ENCODE assay signal across 8 mouse cellular contexts in genomic region chr5:142822286-142823095, GRCm38 (mm10). TPM values are rescaled to one million over a fixed set of nuclear protein-coding genes. Genes with fewer than 3 reads are reported as not detected.
DNase-seq lines count a peak whose midpoint lies in the region; ATAC-seq lines count a peak whose summit lies in the region.

No protein-coding gene starts in this region.

- peak; percentile 29 to 33 for DNase-seq in B cell, adult 2 months
- peak; percentile 72 for DNase-seq in adrenal gland, adult 8-10 months
- peak; percentile 60 to 78 for DNase-seq in kidney, postnatal 25 days
- peak; percentile 41 for DNase-seq in lung, postnatal 36 days
- peak; percentile 24 for DNase-seq in splenic B cell, adult 2 months (ENCODE audit: low read depth, low spot score)
- no peak for DNase-seq in spleen, postnatal 14 days (ENCODE audit: low spot score in 2 of 2)

- H3K36me3 ChIP-seq in embryonic facial prominence, embryonic 13.5 days: no peaks in the 10 kb centered on the region
- no peaks in the 10 kb centered on the region for H3K36me3 ChIP-seq in heart, embryonic 16.5 days (ENCODE audit: control insufficient read depth, insufficient read depth)
- H3K36me3 ChIP-seq in splenic B cell, adult 2 months (ENCODE audit: control insufficient read depth, insufficient read depth, low read length, poor library complexity, severe bottlenecking): no peaks in the 10 kb centered on the region

- H3K4me3 ChIP-seq in embryonic facial prominence, embryonic 13.5 days: peak overlapping the region; percentile 98
- H3K4me3 ChIP-seq in heart, embryonic 16.5 days (ENCODE audit: low read length): peak overlapping the region; percentile 79

- peaks cover 37% of the 10 kb centered on the region for H3K4me1 ChIP-seq in embryonic facial prominence, embryonic 13.5 days
- peaks cover 18% of the 10 kb centered on the region for H3K4me1 ChIP-seq in heart, embryonic 16.5 days (ENCODE audit: control insufficient read depth, insufficient read depth, low read length)

- no peaks in the 10 kb centered on the region for H3K27me3 ChIP-seq in embryonic facial prominence, embryonic 13.5 days
- H3K27me3 ChIP-seq in heart, embryonic 16.5 days (ENCODE audit: control insufficient read depth, insufficient read depth, low read length): no peaks in the 10 kb centered on the region
- peaks cover 2% of the 10 kb centered on the region; the same call in 1 of the 2 replicates for H3K27me3 ChIP-seq in splenic B cell, adult 2 months (ENCODE audit: control insufficient read depth, insufficient read depth, low read length, poor library complexity, severe bottlenecking)

- H3K4me2 ChIP-seq in embryonic facial prominence, embryonic 13.5 days: peak overlapping the region; percentile 97
- H3K4me2 ChIP-seq in heart, embryonic 16.5 days (ENCODE audit: low read depth, low read length): peak overlapping the region; percentile 78

- peak overlapping the region; percentile 100 for H3K9ac ChIP-seq in embryonic facial prominence, embryonic 13.5 days
- H3K9ac ChIP-seq in heart, embryonic 16.5 days (ENCODE audit: low read length): peak overlapping the region; percentile 100

- WGBS in embryonic facial prominence, embryonic 13.5 days: under 1% methylated on average over 36 of the region's 36 CpGs
- under 1% methylated on average over 36 of the region's 36 CpGs for WGBS in heart, embryonic 16.5 days

- peak overlapping the region; percentile 100 for H3K27ac ChIP-seq in embryonic facial prominence, embryonic 13.5 days
- peak overlapping the region; percentile 100 for H3K27ac ChIP-seq in heart, embryonic 16.5 days (ENCODE audit: low read length)

- H3K9me3 ChIP-seq in embryonic facial prominence, embryonic 13.5 days: no peaks in the 10 kb centered on the region
- no peaks in the 10 kb centered on the region for H3K9me3 ChIP-seq in heart, embryonic 16.5 days (replicated peaks; ENCODE audit: control insufficient read depth, low read length)

- peak; percentile 8; the same call in 1 of the 2 replicates for ATAC-seq in embryonic facial prominence, embryonic 13.5 days (ENCODE audit: insufficient number of reproducible peaks, insufficient read depth, low FRiP score, low TSS enrichment, low read depth)
- 0 out of 2 replicates have a peak, but pooled peaks have one; percentile 7 for ATAC-seq in heart, embryonic 16.5 days (replicated peaks; ENCODE audit: extremely low read depth, insufficient read depth, low FRiP score)

RNA-seq across cellular contexts. Expression of gene Tnrc18, which starts 5.0 kb away (rescaled TPM):
- 100 to 1,000 TPM in 1 of 4 experiments, 10 to 100 TPM in 3; 75.1 to 117 (median 96.9) TPM for total RNA-seq in adrenal gland, adult 8-10 months (2022)
- 44.0 and 55.7 TPM in 2 replicates for polyA plus RNA-seq in embryonic facial prominence, embryonic 13.5 days (2015; fragmentation: Nextera tagmentation; extraction: Ambion mirVana)
- 17.6 and 18.6 TPM in 2 replicates for polyA plus RNA-seq in heart, embryonic 16.5 days (2015; fragmentation: Nextera tagmentation; extraction: Ambion mirVana)

Comparison
In these comparisons a context has a peak if more than half of its experiments do, and no peak if none do; other contexts are left out.
1. DNase-seq: peak in B cell, adult 2 months (2 of 2), adrenal gland, adult 8-10 months (single experiment), kidney, postnatal 25 days (2 of 2), lung, postnatal 36 days (single experiment) and splenic B cell, adult 2 months (single experiment); none in spleen, postnatal 14 days (0 of 2).